Mouse (Mus musculus) left cerebral cortex, adult 9 months (tissue): ENCODE results near the gene Fopnl.

Experiments used
- DNase-seq, 2 experiments: peaks; one replicate each; pipeline ENCODE4 v3.0.0; 2022; ENCODE audit warnings: low spot score in 2 of 2

The Fopnl gene

DNA sequence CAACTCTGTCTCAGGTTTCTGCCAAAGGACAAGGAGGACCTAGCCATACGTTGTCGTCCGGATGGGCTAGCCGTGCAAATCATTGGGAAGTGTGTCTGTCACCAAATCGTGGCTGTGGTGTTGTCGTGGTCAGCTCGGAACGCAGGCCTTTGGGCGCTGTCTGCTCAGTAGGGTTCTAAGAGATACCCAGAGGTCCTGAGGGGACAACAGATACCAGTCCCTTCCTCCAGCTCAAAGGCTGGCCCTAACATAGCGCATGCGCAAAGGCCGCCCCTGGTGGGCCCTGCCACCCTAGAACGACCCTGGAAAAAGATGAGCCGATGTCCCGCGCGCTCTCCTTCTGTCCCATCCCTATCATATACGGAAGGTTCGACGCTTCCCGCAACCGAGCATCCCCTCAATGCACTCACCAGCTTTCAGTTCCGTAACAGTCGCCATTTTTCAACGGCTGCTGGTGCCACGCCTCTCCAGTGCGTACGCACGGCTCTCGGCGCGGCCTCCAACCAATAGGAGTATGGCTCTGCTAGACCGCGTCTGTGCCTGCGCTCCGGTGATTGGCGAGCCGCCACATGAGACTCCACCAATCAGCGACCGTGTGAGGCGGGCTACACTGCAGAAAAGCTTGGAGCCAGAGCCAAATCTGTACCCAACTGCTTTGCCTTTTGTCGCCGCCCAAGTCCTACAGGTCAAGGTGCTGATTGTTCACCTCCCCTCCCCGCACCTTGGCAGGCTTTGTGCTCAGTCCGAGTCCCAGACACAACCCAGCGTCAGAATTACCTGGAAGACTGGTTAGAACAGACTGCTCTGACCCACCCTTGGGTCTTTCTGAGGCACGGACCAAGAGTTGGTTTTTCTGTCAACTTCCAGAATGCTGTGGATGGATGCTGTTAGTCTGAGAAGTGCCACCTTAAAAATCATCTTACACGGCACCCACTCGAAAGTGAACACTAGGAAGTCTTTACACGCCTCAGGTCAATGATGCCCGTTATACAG lies at the start of gene Fopnl:
Gene Fopnl (minus strand): TSS at position 522 of the 993 bp plus-strand sequence.
- peak; percentile 91 to 96 for DNase-seq

DNA sequence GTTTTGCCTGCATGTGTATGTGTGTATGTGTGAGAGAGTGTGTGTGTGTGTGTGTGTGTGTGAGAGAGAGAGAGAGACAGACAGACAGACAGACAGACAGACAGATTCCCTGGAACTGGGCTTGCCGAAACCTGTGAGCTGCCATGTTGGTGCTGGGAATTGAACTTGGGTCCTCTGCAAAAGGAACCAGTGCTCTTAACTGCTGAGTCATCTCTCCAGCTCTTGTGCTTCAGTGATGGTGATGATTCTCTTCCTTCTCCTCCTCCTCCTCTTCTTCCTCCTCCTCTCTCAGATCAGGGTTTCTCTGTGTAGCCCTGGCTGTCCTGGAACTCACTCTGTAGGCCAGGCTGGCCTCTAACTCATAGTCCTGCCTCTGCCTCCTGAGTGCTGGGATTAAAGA lies 48.8 kb upstream of the Fopnl start:
- no peak for DNase-seq

DNA sequence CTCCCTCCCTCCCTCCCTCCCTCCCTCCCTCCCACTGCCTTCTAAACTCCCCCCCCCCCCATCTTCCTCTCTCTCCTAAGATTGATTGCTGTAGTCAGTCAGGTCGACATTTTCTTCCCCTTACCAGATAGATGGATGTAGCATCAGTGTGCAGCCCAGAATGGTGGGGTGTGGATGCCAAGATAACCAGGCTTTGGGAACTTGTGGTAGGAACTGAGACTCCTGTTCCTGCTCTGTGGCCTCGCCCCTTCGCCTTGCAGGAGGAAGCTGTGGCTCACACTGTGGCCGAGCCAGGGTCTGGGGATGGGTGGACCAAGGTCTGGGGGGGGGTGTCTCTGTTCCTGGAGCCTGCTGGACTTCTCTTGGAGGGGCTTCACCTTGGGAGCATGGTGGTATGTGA lies 48.3 kb upstream of the Fopnl start:
- DNase-seq: no peak

DNA sequence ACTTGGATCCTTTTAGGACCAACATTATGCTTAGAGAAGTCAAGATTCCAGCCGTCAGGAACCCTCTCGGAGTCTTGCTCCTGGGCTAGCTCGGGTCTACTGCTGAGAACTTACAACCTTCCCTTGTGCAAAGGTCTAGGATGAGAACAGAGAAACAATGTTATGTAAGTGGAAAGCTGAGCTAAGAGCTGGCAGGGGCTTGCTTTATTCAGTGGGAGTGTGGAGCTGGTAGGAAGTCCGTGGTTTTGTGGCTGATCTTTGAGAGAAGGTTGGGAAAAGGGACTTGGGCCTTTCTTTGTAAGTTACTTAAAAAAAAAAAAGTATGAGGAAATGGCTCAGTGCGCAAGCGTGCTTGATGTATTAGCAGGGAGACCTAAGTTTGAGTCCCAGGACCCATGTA lies 46.9 kb upstream of the Fopnl start:
- DNase-seq: no peak

DNA sequence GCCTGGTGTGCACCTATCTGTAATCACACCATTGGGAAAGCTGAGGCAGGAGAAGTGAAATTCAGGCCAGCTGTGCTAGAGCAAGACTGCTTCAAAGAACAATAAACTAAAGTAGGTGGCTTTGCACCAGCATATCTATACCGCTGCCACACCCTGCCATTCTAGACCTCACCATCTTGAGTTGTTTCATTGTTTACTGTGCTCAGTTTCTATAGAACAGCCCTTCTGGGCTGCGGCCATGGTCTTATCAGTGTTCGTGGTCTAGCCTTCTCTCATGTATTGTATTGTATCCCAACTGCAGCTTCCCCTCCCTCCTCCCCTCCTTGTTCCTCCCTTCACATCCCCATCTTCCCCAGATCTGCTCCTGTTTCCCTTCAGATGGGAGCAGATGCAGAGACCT lies 46.3 kb upstream of the Fopnl start:
- DNase-seq: no peak

DNA sequence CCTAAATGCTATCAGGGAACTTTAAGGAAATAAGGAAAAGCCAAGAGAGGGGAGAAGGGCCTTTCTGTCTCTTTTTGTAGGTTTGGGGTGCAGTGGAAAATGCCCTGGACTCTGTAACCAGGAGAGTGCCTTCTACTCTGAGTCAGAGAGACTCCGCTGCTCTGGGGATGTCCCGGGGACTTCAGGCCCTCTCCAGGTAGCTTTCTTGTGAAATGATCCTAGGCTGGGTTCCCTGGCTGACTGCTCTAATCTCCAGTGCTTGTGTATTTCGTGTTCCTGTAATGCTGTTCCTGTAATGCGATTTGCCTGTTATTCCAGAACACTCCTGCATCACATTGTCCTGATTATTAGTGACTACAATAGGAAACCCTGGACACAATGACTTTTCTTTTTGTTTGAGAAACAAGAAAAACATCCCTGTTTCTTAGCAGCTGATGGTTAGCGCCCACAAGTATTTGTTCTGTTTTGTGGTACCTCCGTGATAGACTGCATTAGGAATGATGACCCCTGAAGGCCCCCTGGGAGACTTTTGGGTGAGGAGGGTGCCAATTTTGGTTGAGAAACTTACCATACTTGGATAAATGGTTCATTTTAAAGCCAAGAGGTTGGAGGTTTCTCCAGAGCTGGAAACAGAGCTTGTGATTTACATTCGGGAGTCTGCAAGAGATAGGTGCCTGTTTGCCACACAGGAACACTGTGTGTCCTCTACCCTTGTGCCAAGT lies 45.1 kb upstream of the Fopnl start:
- DNase-seq: no peak

DNA sequence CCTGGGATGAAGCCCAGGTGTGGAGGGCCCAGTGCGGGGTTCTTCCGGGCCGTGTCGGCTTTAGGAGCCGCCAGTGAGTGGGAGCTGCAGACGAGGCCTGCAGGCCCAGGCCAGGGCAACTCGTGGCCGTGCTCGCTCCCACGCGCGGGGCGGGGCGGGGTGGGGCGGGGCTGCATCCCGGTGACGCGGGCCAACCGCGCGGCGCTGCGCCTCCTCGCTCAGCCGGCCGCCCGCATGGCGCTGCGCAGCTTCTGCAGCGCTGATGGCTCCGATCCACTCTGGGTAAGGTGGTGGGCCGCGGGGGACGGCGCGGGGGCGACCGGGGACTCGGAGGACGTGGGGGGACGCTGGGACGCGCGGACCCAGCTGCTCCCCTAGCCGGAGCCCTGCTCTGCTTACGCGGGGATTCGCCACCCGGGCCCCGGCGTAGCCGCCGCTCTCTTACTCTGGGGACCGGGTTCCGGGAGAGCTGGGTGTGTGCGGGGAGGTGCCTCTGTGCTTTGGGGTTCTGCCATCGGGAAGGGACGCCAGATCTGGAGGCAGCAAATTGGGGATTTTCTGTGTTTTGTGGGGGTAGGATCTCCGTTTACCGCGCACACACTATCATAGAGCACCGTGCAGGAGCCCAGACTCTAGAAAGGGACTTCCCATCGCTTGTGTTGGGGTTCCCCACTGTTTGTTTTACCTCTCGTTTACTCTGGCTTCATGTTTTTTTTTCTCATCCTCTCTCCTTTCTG lies 44.3 kb upstream of the Fopnl start, which contains the start of gene Abcc1:
Gene Abcc1 (plus strand): TSS at position 197 of the 737 bp plus-strand sequence.
- DNase-seq: peak in 1 of 2 experiments; percentile 71

DNA sequence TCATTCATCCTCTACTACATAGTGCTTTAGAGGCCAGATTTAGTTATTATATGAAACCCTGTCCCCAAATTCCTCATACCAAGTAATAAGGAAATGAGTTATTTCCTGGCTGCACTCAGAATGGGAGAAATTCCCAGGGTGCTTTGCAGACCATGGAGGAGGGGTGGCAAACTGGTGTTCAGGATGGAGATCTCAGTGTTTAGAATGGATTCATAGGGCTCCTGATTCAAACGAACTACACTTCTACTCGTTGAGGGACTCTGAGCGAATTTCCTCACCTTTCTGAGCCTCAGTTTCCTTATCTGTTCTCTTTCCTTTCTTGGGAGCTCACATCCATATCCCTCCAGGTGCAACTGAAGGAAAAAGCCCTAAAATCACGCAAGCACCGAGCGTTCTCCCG lies 43.7 kb upstream of the Fopnl start:
- no peak for DNase-seq

DNA sequence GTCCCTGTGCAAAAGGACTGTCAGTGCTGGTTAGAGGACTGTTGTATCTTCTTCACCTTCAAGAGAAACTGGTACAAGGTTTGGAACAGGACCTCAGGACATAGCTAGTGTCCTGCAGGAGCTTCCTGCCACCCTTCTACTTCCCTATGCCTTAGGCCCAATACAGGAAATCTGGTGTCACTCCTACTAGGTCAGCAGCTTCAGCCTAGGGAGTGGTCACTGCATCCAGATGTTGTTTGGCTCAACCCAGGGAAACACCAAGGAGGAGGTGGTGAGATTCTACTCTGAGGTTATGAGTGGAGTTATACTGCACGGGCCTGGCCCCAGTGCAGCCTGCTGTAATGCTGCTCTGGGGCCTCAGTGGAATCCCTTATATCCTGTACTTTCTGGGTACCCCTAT lies 41.3 kb upstream of the Fopnl start:
- no peak for DNase-seq

DNA sequence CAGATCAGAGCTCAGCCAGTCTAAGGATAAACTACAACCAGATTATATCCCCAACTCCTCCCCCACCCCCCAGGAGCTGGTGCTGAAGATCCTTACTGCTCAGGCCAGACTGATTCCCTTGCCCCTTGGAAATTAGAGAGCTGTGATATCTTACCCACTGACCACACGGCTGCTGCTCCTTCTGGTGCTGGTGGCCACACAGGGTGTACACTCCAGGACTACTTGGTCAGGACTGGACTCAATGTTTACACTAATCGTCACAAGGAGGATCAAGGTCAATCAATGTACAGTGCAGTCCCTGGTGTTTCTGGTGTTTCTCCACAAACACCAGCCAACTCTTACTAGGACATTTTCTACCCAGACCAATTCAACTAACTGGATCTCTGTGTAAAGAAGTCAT lies 40.7 kb upstream of the Fopnl start:
- DNase-seq: no peak

DNA sequence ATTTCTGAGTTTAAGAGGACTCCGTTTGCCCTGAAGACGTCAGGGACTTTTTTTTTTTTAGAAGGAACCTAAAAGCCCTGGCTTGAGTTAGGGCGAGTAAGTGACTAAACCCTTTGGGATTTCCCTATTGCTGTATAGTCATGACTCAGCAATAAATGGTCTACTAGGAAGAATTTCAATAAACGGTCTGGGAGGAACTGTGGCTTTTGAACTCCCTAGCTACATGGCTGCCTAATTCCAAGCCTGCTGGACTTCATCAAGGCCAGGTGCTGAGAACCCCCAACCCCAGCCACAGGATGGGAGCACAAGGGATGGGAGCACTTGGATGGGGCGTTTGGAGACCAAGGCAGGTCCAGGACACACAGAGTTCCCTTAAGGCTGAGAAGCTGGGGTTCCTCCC lies 35.5 kb upstream of the Fopnl start:
- DNase-seq: no peak

DNA sequence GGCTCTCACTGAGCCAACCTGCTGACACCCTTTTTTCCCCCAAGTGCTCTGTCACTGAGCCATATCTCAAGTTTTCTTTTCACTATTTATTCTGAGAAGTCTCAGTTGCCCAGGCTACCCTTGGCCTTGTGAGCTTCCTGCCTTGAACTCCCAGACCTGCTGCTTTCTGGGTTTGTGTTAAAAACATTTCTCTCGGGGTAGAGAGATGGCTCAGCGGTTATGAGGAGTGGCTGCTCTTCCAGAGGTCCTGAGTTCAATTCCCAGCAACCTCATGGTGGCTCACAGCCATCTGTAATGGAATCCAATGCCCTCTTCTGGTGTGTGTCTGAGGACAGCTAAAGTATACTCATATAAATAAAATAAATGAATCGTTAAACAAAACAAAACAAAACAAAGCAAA lies 35.0 kb upstream of the Fopnl start:
- DNase-seq: no peak

DNA sequence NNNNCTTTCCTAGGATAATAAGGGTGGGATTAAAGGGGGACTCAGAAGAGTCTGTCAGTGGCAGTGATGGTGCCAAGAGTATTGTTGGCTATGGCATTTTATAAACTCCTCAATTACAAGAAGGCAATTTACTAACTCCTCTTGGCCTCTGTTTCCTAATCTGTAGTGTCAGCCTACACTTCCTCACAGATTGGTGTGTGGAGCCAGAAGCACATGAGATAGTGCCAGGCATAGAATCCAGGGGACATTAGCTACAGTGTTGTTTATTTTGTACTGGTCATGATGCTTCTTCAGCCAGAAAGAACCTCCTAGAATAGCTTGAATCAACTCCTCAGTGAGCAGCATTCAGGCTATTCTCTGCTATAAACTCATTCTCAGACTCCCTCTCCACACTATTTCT lies 34.4 kb upstream of the Fopnl start:
- no peak for DNase-seq

DNA sequence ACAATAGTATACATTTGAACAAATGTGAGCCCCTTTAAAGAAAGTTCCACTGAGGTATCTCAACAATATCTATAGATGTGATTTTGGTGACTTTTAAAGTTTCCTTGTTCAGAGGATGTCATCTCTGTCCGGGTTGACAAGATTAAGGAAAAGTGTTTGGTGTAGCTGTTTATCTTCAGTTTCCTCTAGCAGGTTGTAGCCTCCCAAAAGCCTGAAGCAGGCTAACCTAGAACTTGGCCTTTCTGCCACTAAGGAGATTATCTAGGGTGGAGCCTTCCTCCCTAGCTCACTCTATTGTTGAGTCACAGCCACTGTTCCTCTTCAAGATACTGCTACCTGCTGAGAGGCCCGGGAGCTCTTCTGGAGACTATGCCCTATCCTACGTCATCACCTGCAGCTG lies 27.8 kb upstream of the Fopnl start:
- DNase-seq: no peak

DNA sequence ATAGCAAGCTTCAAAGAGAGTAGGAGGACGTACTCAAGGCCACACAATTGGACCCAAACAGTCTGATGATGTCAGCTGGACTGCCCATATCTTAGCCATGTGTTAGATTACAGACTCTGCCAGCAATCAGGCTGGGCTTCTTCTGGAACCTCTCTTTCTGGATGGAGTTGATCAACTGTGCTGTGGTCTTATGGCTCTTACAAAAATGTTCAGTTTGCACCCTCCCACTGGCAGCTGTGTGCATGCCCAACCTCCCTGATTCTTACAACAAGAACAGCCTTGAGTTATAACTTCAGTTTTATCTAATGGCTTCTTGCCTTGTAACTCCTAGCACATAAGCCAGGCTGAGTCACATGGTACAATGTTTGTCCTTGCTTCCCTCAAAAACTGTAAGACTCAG lies 11.0 kb upstream of the Fopnl start:
- DNase-seq: no peak

DNA sequence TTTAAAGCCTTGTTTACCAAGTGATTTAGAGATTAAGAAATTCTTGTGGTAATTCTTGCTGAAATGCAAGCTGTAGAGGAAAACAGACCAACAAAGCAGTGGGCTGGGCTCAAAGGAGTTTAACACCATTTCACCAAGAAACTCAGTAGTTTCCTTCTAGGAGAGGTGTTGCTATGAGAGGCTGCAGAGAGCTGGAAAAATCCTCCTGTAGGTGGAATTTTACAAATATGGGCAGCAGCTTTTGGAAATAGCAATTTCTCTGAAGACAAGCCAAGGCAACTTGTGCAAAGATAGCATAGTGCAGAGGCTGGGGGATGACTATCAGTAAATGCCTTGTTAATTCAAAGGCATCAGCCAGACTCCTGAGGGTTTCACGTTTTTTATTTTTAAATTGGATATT lies 3.3 kb upstream of the Fopnl start:
- DNase-seq: peak; percentile 16 to 34

DNA sequence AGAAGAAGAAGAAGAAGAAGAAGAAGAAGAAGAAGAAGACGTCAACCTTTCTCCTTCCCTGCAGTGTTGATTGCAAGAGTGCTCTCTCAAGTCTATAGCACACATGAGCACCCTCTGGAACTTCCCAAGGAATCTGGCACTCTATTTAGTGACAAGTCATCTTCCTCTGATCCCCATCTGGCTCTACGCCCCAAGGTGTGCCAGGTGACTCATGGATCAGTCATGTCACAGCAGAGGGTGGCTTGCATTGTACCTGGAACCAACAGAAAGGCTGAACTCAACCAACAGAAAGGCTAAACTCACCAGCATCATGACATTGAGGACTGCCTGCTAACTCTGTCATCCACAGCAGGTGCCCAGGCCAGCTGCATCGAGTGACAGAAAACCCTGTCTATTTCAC lies 2.5 kb upstream of the Fopnl start:
- DNase-seq: no peak

DNA sequence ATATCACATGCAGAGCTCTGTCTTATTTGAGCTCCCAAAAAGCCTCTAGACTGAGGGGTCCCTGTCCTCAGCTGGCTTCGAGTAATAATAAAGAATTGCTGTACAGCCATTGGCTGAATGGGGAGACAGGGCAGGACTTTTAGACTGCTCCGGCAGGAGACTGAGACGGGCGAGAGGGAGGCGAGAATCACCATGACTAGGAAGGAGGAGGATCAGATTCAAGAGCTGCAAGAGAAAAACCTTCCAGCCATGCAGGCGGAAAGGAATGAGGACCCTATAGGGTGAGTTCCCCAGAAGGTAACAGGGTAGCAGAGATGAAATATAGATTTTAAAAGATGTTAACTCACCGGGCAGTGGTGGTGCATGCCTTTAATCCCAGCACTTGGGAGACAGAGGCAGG lies 4.3 kb downstream of the Fopnl start:
- DNase-seq: no peak

DNA sequence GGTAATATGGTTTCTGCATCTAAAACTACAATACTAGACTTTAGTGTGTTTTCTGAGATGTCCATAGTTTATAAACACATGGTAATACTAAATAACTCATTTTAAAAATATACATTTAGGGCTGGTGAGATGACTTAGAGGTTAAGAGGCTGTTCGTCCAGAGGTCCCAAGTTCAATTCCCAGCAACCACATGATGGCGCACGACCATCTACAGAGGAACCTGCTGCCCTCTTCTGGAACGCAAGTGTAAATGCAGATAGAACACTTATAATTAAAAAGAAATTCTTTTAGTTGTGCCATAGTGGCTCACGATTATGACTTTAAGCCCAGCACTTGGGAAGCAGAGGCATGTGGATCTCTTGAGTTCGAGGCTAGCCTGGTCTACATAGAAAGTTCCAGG lies 5.8 kb downstream of the Fopnl start:
- no peak for DNase-seq

DNA sequence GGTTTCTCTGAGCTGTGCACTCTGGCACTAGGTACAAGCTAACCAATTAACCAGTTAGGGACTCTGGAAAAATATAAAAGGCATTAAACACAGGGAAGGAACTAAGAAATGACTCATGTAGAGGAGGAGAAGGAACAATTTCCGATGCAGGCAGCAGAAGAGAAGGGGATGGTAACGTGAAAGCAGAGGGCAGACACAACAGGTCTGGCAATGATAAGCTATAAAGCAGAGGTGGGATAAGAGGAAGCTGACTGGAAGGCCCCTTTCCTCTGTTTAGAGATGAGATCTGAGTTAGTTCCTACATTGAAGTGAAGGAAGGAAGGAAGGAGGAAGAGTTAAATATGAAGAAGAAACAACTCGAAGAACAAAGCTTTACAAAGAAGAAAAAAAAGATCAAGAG lies 7.4 kb downstream of the Fopnl start:
- no peak for DNase-seq

DNA sequence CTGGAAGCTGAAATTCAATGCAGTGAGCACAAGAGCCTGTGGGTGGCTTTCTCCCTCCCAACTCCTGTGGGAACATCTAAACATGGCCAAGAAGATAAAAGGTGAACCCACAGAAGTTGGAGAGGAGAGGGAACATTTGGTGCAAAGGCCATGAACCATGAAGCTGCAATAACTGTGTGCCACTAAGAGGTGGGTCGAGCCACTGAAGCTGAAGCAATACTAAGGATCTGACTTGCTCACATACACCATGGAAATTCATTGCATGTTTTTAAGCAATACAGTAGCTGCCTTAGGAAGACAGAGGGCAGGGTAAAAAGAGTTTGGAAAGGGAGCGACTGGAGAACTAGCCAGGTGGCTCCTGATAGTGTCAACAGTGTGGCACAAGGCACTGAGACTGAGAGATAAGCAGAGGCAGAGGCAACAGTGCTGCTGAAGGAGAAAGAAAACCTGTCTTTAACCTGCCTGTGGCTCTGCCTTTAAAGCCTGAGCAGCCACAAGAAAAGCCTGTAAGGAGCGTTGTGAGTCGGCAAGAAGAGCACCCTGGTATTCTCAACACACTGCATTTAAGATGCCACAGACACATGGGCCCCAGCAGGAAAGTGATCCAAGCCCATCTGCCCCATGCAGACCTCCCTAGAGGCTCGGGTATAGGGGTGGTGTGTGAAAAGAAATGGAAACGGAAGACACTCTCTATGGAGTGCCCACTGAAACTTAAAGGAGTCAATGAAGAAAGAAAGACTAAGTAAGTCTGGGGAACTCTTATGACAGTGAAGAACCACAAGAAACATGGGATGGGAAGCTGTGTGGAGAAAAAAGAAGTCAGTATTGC lies 8.7 kb downstream of the Fopnl start:
- no peak for DNase-seq
